ENCODE assay signal across 20 mouse cellular contexts in the genomic region with DNA sequence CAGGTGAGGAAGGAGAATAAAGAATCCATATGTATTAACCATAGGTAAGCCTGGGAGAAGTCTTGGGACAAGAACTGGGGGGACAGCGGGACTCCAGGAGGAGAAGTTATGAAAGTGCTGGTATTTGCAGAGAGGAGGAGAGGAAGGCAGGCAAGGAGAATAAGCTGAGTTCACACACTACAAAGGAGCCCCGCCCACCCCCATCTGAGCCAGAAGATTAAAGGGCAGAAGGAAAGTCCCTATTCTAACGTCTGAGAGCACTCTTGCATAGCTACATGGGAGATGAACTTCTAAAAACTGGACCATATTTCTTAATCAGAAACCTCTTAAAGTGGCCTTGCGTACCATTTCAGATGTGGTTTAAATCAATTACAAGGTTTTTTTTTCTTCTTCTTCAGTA. TPM values are rescaled to one million over a fixed set of nuclear protein-coding genes. Genes with fewer than 3 reads are reported as not detected.
DNase-seq lines count a peak whose midpoint lies in the region; ATAC-seq and TF ChIP-seq lines count a peak whose summit lies in the region.
"Had no signal": no experiment of that assay in that cellular context is flagged by ENCODE, and none has a peak within 500 bp of the region (broad histone marks: within the 10 kb centered on the region; RNA-seq: fewer than 3 reads in every experiment).

No protein-coding gene starts in this region.

- no peaks in the 10 kb centered on the region for H3K4me1 ChIP-seq in liver, postnatal 0 days (ENCODE audit: insufficient read depth)
- H3K4me1 ChIP-seq: intestine, embryonic 15.5 days; liver, embryonic 13.5 days had no signal

- H3K4me3 ChIP-seq in liver, postnatal 0 days (ENCODE audit: low read depth, low read length): no peak overlapping the region
- H3K4me3 ChIP-seq: erythroblast, embryonic 14.5 days; gastrocnemius, adult 2 months; intestine, embryonic 15.5 days; liver, embryonic 13.5 days had no signal

- no peak overlapping the region for H3K9ac ChIP-seq in liver, postnatal 0 days (replicated peaks)
- H3K9ac ChIP-seq: intestine, embryonic 15.5 days; liver, embryonic 13.5 days had no signal

- no peaks in the 10 kb centered on the region for H3K9me3 ChIP-seq in liver, postnatal 0 days (ENCODE audit: low read length)
- H3K9me3 ChIP-seq: intestine, embryonic 15.5 days; liver, embryonic 13.5 days had no signal

- H3K27me3 ChIP-seq in liver, postnatal 0 days (ENCODE audit: insufficient read depth, low read length): no peaks in the 10 kb centered on the region
- H3K27me3 ChIP-seq: intestine, embryonic 15.5 days; liver, embryonic 13.5 days had no signal

- H3K4me2 ChIP-seq in liver, postnatal 0 days (ENCODE audit: low read depth, low read length): no peak overlapping the region
- H3K4me2 ChIP-seq: intestine, embryonic 15.5 days; liver, embryonic 13.5 days had no signal

- WGBS in liver, postnatal 0 days (ENCODE audit: insufficient replicate concordance): 52% methylated on average over 4 of the region's 4 CpGs

- peak; percentile 13 to 44 for DNase-seq in spleen, adult 18-20 months
- no peak for DNase-seq in spleen, postnatal 4 days (ENCODE audit: low spot score in 2 of 2)
- peak; percentile 23 to 50 for DNase-seq in kidney, postnatal 4 days
- DNase-seq in thymus, postnatal 36 days: peak; percentile 70 to 78
- no peak for DNase-seq in liver, postnatal 0 days
- no peak for DNase-seq in embryo, embryonic 10 days (ENCODE audit: low spot score)
- no peak for DNase-seq in heart, postnatal 4 days
- DNase-seq: cerebellum, adult 8-10 months; embryo, embryonic 11 days; gastrocnemius, adult 2 months; heart, postnatal 36 days; left cerebral cortex, postnatal 4 days; liver, embryonic 13.5 days; midbrain, embryonic 14.5 days; retina, postnatal 1 day had no signal

- TF ChIP-seq CTCF in liver, postnatal 0 days (IDR thresholded peaks at IDR 0.05; ENCODE audit: low read depth): no peak

- TF ChIP-seq EP300 in liver, postnatal 0 days (IDR thresholded peaks at IDR 0.05; ENCODE audit: low read depth): no peak

- H3K27ac ChIP-seq in liver, postnatal 0 days (ENCODE audit: low read depth): no peak overlapping the region
- H3K27ac ChIP-seq: gastrocnemius, adult 2 months; intestine, embryonic 15.5 days; liver, embryonic 13.5 days had no signal

- peak; percentile 98 for ATAC-seq in activated CD4-positive, CD25-positive, alpha-beta regulatory T cell, adult 4 months
- no peak for ATAC-seq in liver, postnatal 0 days
- ATAC-seq: forebrain, embryonic 16.5 days; intestine, embryonic 15.5 days had no signal

- H3K36me3 ChIP-seq in liver, postnatal 0 days (replicated peaks; ENCODE audit: insufficient read depth, low read length): no peaks in the 10 kb centered on the region
- H3K36me3 ChIP-seq: G1E; intestine, embryonic 15.5 days; liver, embryonic 13.5 days had no signal

RNA-seq across cellular contexts. Expression of a gene that starts 9.3 kb away (rescaled TPM):
- polyA plus RNA-seq in activated CD4-positive, CD25-positive, alpha-beta regulatory T cell, adult 4 months (2017; shearing (Covaris generic)): 1 to 10 TPM; 3.1 to 3.2 TPM
- 0.61 and 0.64 TPM in 2 replicates for polyA plus RNA-seq in liver, postnatal 0 days (2015; fragmentation: Nextera tagmentation; extraction: Ambion mirVana)
- total RNA-seq in heart, postnatal 4 days (2021): 1 to 10 TPM; 5.1 to 8.9 TPM
- polyA plus RNA-seq: G1E had no signal

RNA-seq across cellular contexts. Expression of a gene that starts 58.0 kb away (rescaled TPM):
- polyA plus RNA-seq in activated CD4-positive, CD25-positive, alpha-beta regulatory T cell, adult 4 months (2017; shearing (Covaris generic)): 100 to 1,000 TPM; 180 to 210 TPM
- 148 and 152 TPM in 2 replicates for polyA plus RNA-seq in liver, postnatal 0 days (2015; fragmentation: Nextera tagmentation; extraction: Ambion mirVana)
- 100 to 1,000 TPM; 158 to 159 TPM for total RNA-seq in heart, postnatal 4 days (2021)

Comparison
In these comparisons a context has a peak if more than half of its experiments do, and no peak if none do; other contexts are left out.
1. DNase-seq: peak in spleen, adult 18-20 months (2 of 2), kidney, postnatal 4 days (2 of 2) and thymus, postnatal 36 days (2 of 2); none in spleen, postnatal 4 days (0 of 2), liver, postnatal 0 days (single experiment), embryo, embryonic 10 days (single experiment) and heart, postnatal 4 days (single experiment).